Mouse (Mus musculus): ENCODE data around the gene Gm8094.
"Not testable (repeated sequence)": the region's sequence is repeated elsewhere in the genome, so short reads cannot be mapped to it uniquely, and the experiment has no call there.

The Gm8094 gene

GRCm38 (mm10) chr14:43076543-43076942 lies at the start of gene Gm8094:
Gene Gm8094, minus strand, starts transcription at chr14:43076643.
- DNase-seq (ENCODE audit: low read depth, low spot score) = not testable (repeated sequence)

GRCm38 (mm10) chr14:43119673-43120072 lies 43.2 kb upstream of the Gm8094 start:
- not testable (repeated sequence) for DNase-seq (ENCODE audit: low read depth, low spot score)

- not testable (repeated sequence) for DNase-seq (ENCODE audit: low read depth, low spot score)
Observed at GRCm38 (mm10) chr14:43100301-43100700, 23.9 kb upstream of the Gm8094 start, which contains the start of gene Gm8104. Gene Gm8104, plus strand, starts transcription at chr14:43100601.

GRCm38 (mm10) chr14:43089103-43089919 lies 12.9 kb upstream of the Gm8094 start:
- DNase-seq (ENCODE audit: low read depth, low spot score) = not testable (repeated sequence)

- DNase-seq (ENCODE audit: low read depth, low spot score) = not testable (repeated sequence)
Observed at GRCm38 (mm10) chr14:43084936-43085730, 8.7 kb upstream of the Gm8094 start.

- DNase-seq (ENCODE audit: low read depth, low spot score) = not testable (repeated sequence)
Observed at GRCm38 (mm10) chr14:43060179-43060578, 16.3 kb downstream of the Gm8094 start.

GRCm38 (mm10) chr14:43058063-43058462 lies 18.4 kb downstream of the Gm8094 start:
- DNase-seq (ENCODE audit: low read depth, low spot score) = not testable (repeated sequence)

Measured in forelimb bud, embryonic 11.5 days (tissue).